Mouse (Mus musculus): Measurements from ENCODE around the gene H2-M10.4. TPM values are rescaled to one million over a fixed set of nuclear protein-coding genes. Genes with fewer than 3 reads are reported as not detected.
"Not testable (repeated sequence)": the region's sequence is repeated elsewhere in the genome, so short reads cannot be mapped to it uniquely, and the experiment has no call there.

H2-M10.4 gene
- total RNA-seq (2021): not detected
- long read RNA-seq, experiment 1: 0 reads
- long read RNA-seq, experiment 2: 0 reads

GRCm38 (mm10) chr17:36462234-36462633 is at the start of gene H2-M10.4:
Gene H2-M10.4, minus strand, starts transcription at chr17:36462334.
- no peak for DNase-seq

- no peak for DNase-seq
These were observed 41.8 kb upstream of the H2-M10.4 start for GRCm38 (mm10) chr17:36503910-36504309.

- no peak for DNase-seq
These were observed 38.3 kb upstream of the H2-M10.4 start for GRCm38 (mm10) chr17:36500435-36500834.

DNA sequence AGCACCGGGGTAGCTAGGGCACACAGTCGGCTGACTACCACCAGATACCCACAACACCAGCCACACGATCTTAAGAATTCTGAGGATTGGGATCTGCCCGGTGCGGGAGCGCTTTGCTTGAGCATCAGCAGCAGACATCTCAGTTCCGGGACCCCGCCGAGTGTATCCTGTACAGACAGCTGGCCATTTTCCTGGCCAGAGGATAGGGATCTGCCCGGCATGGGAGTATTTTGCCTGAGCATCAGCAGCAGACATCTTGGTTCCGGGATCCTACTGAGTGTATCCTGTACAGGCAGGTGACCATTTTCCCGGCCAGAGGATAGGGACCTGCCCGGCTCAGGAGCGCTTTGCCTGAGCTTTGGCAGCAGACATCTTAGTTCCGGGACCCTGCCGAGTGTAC is 26.0 kb upstream of the H2-M10.4 start:
- DNase-seq: not testable (repeated sequence)

GRCm38 (mm10) chr17:36486687-36487230 is 24.6 kb upstream of the H2-M10.4 start:
- DNase-seq: no peak

DNA sequence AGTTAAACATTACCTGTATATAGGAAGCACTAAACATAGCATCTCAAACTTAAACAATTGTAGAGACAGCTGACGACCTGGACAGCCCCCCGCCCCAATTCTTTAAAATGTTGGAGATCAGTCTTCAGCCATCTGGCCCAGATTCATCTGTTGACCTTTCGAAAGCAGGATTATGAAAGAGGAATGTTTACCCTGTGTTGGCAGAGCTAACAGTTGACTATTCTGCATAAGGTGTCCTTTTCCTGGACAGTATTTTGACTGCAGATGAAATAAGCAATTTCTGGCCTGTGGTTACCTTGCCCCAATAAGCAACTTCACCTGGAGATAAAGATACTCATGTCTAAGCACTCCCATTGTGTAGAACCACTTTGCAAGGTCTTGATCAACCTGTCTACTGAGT is 21.7 kb upstream of the H2-M10.4 start:
- DNase-seq: no peak

DNA sequence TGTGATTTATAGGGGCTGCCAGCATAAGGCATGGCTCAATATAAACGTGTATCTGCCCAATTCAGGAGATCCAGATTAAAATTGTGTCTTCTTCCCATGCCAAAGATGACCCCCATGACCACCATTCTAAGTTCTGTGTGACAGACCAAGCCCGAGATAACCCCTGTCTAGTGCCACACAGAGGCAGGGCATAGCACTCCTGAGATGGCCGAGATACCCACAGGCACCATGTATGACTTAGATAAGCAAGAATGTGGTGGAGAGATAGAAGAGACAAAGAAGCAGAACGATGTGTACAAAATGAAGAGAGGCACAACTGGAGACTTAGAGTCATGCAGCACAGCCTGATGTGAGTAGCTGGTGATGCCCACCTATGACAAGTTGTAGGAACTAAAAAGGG is 5.9 kb downstream of the H2-M10.4 start:
- no peak for DNase-seq

GRCm38 (mm10) chr17:36431411-36431810 is 30.7 kb downstream of the H2-M10.4 start:
- DNase-seq: no peak

DNA sequence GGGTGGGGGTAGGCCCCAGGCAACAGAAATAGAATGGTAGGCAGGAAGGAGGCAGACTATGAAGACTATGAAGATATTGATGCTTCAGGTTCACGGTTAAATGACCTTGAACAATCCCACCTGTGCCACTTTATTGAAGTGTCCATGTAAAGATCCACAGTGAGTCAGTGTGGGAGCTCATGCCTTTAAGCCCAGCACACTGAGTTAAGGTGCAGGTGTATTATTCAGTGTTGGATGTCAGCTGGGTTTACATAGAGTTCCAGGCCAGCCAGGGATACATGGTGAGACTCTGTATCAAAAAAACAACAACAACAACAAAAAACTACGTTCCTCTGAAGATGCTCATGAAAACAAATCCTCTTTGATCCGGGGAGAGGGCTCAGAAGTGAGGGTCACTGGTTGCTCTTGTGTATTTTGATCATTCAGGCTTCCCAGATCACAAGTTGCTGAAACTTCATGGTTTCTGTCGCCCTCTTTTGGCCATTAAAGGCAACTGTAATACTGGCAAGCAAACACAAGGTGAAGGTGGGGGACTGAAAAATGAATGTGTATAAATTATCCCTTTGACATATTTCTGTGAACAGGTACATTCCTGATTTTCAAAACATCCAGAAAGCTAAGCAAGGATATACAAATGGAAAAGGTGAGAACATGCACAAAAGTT is 43.9 kb downstream of the H2-M10.4 start:
- no peak for DNase-seq

DNA sequence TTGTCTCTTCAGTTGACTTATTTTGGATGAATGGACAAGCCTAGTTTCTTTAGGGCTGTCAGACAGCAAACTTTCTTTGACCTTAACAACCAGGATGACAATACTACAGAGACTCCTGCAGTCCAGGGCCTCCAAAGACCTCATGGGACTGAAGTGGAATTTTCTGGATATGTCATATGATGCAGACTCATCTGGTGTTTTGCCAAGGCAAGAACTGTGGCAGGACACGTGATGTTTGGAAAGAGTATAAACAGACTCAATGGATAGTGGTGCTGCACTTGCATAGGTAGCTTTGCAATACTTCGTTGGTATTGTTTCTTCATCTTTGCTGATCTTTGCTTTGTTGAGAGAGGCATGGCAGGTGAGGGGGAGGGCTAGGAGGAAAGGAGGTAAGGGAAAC is 44.7 kb downstream of the H2-M10.4 start:
- DNase-seq: no peak

GRCm38 (mm10) chr17:36415407-36415806 is 46.7 kb downstream of the H2-M10.4 start:
- no peak for DNase-seq

- no peak for DNase-seq
These were observed 47.8 kb downstream of the H2-M10.4 start for GRCm38 (mm10) chr17:36414361-36414760.

Other genes starting within 250 kb of the H2-M10.4 start
- gene Rpp21, start 204.3 kb downstream of the H2-M10.4 start, total RNA-seq (2021): 10 to 100 TPM; 30.3 to 35.9 TPM
- 1 to 10 TPM; 5.0 to 5.6 TPM for gene Trim39, start 190.1 kb downstream of the H2-M10.4 start, total RNA-seq (2021)
- gene H2-M10.2, start 175.8 kb downstream of the H2-M10.4 start, total RNA-seq (2021): not detected
- not detected for gene H2-M10.1, start 136.2 kb downstream of the H2-M10.4 start, total RNA-seq (2021)
- not detected for gene H2-M10.3, start 93.9 kb downstream of the H2-M10.4 start, total RNA-seq (2021)
- gene H2-M11, start 84.7 kb upstream of the H2-M10.4 start, total RNA-seq (2021): not detected
- not detected for gene H2-M9, start 180.3 kb upstream of the H2-M10.4 start, total RNA-seq (2021)
- not detected for gene H2-M1, start 209.9 kb upstream of the H2-M10.4 start, total RNA-seq (2021)